Mouse (Mus musculus): ENCODE results near the gene Mrps23.

GRCm38 (mm10) chr11:88186078-88186946 is 17.9 kb upstream of the Mrps23 start:
- TF ChIP-seq GATA1 (IDR thresholded peaks at IDR 0.05; ENCODE audit: borderline replicate concordance, low read length) (no peak), FLI1 (IDR thresholded peaks at IDR 0.05; ENCODE audit: low read length) (no peak)
